Mouse (Mus musculus): ENCODE results near the gene Ptprm.
A peak's percentile ranks its signal among the peaks of the same experiment; 100 is the strongest.

The Ptprm gene

DNA sequence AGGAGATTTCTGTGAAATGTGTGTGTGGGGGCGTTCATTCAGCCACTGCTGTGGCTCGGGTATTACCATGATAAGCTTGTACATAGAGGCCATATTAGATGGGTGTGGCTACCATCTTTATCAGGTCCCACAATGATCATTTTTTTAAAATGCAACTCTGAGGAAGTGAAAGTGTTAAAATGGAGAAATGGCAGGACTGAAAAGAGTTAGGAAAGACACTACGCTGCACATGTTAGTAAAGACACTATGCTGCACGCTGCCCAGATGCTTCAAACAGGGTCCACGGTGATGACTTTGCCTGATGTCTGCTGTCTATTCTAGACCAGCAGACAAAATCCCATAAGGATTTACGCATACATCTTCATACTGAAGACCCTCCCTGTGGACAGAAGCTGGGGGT lies 298.6 kb downstream of the Ptprm start:
- DNase-seq = no peak

DNA sequence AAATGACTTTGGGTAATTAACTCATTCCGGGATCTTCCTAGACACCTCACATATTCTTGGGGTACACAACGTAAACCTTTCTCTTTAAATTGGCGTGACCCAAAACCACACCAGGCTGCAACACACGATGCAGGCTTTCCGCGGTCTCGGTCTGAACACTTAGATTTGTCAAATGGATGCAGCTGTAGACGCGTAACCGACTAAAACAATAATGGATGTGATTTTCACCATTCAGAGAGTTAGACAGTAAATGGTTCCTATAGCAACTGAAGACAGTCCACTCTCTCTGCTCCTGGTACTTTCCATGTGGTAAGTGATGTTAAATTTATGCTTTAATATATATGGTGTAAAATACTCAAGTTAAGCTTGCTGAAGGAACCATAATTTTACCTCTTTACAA lies 300.1 kb downstream of the Ptprm start:
- DNase-seq = no peak

DNA sequence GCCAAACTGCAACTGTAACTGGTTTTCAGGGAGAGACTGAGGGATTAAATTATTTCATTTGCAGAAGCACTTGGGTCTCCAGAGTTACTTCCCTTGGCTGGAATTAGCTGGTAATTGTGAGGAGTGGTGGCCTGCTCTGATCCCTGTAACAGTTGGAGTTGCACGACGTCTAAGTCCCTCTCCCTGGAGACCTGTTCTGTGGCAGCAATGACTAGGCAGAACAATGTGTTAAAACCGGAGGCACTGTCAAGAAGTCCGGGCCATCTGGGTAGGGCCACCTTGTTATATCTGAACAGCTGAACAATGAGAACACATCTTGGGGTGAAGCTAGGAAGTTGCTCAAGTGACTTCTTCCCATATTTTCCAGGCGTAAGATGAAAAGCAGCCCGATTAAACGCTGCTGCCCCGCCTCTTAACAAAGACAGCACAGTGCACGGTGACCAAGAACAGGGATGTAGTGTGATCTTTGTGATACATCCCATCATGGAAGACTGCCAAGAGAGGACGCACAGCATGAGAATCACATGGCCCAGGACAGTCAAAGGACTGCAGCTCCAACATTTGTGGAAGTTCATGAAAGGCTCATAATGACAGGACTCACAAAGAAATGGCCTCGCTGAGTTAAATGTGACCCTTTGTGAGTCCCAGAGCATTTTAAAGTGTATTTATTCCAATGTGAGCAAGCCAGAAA lies 301.5 kb downstream of the Ptprm start:
- no peak for DNase-seq

DNA sequence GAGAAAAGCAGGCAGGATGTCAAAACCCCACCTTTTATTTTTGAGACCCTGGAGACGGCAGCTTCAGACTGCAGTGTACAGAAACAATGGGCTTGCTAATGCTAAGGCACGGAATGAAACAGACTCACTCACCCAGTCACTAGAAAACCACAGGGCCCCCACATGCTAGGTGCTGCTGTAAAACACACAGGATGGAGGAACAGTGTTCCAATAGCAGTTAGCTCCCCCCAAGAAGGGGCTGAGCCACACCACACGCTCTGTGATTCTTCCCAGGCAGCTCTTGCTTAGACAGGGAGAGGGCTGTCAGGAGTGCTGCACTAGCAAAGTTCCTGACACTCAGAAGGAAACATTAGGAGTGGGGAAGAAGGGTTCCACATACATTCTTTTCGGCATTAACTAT lies 306.6 kb downstream of the Ptprm start:
- DNase-seq = no peak

DNA sequence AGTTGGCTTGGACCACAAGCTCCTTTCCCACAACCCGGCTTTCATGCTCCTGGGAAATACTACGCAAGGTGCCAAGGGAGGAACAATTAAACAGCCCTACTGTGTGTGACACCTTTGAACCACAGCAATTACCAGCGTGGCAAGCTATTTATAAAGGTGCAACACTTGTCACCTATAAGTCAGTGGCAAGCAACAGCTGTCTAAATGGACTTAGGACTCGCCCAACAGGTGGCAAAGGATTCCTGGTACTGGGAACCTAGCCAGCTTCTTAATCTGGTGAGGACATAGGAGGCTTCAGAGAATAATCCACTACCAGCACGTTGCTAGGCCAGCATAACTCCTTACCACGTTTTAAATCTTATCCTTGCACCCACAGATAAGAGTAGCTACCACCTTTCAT lies 315.7 kb downstream of the Ptprm start:
- no peak for DNase-seq

DNA sequence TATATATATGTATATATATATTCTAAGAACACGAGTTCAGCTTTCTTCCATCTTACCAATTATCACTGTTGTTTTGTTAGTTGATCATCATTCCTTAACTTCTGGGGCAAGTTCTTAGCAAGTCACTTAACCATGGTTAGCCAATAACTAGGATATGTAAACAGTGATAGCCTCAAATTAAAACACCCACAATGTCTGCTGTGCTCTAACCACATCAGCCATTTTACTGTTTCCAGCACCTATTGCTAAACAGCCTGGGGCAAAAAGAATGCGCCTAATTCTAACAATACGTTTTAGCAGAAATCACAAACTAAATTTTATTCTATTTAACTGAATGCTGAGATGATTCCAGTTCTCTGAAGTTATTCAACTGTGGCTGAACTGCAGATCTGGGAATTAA lies 320.7 kb downstream of the Ptprm start:
- DNase-seq = no peak

DNA sequence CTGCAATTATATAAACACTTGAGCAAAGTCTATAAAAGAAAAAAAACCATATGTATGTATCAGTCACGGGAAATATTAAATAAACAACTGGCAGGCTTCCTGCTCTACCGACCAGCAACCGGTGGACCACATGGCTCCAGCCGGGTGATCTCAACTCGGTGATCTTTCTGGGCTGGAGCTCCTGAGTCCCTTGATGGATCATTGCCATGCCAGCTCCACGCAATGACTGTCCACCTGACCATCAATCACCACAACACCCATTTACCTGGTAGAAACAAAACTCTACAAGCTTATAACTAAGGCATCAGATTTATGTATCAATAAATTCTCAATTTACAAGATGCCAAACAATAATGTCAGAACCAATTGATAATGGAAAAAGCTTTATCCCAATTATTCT lies 322.2 kb downstream of the Ptprm start:
- DNase-seq = no peak

DNA sequence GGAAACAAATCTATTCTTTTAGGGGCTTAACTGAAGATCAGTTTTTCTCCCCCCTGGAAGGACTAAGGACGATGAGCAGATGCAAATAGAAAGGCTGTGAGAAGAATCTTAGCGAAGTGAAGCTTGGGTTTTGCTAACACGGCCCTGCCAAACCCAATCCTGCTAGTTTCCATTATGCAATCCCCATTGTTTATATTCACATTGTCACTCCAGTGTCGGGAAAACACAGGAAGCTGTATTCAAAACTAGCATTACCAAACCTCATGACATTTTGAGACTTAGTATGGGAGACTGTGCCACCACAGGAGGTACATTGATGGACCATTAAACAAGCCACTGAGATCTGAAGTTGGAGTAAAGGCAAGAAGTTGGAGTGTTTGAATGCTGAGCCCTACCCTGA lies 322.9 kb downstream of the Ptprm start:
- DNase-seq = no peak

DNA sequence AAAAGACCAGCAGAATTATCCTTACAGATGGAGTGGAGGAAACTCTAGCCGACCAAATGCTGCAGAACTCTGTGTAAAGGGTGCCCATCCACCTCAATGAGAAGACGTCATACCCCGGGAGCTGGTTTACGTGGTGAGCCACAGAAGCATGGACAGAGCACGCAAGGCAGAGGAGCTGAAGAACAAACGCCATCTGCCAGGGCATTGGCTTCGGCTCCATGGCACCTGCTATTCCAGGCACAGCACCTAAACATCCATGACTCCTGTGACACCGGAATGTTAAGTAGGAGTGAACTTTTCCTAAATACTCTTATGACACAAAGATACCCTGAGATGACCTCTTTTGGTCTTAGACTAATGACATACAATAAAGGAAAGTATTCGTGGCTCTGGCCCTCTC lies 327.0 kb downstream of the Ptprm start:
- DNase-seq = no peak

DNA sequence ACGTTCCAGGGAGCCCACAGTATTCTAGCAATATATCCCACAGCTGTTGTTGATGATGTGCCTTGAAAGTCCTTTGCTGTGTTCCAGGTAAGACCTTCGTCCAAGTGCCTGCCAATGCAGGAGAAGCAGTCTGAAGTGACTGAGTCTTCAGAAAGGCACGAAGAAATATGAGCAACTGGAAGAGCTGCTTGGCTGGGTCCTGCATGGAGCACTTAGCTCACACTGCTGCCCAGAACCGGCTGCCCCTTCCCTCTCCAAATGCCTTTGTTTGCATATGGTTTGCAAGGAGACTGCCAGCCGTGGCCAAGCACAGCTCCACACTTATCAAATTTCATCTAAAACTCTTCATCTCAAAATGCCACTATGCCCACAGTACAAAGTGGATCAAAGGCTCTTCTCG lies 337.8 kb downstream of the Ptprm start:
- DNase-seq = no peak

DNA sequence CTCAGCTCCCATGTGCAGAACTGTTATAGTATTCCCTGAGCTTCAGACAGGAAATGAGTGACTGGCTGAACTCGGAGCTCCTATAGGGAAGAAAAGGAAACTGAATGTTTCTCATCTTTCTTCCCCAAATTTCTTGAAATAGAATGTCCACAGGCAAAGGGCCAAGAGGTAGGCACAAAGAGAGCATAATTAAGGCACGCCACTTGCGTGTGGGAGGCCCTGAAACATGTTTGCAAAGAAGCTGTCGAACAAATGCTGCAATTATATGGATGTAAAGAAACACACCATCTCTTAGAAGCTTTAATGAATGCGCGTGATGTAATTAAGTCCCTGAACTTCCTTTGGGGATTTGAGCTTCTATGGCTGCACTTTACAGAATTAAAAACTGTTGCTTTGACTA lies 341.0 kb downstream of the Ptprm start:
- DNase-seq = no peak

DNA sequence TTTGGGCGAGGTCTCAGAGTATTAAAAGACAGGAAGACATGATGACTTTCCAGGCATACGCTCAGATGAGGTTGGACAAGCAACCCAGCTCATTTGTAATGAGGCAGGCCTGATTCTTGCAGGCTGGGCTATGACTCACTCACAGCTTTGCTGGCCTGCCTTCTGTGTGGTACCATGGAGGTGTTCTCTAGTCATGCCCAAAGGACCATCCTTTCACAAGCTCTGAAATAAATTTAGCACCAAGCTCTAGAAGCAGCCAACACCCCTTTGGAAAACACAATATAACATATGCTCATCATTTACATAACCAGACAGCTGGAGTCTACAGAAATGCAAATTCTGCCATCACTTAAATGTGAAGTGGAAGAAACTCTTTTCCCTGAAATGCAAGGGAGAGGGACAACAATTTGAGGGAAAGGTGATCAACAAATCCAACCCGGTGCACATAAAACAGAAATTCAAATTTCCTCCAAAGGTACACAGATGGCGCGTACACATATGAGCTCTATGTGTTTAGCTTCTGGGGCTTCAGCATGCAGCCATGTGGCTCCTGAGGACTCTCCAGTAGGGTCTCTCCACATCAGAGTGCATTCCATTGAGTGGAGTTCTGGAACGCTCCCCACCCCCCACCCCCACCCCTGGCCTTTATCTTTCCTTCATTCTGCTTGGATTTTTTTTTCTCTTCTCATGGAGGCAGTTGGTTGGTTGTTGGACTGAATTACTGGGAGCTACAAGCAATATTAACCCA lies 342.2 kb downstream of the Ptprm start:
- no peak for DNase-seq

DNA sequence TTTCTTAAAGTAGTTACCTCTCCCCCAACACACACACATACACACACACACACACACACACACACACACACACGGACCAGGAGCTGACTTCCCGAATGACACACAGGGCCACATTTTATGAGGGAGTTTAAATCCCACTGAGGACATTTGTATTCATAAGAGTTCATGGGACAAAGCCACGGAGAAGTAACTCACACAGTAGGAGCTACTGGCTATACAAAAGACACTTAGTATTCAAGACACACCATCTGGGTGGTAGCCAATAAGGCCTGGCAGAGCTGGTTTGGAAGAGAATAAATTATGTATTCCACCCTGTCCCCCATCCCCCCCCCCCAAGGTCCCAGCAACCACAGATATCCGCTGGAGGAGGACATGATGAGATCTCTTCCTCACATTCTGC lies 344.1 kb downstream of the Ptprm start:
- DNase-seq = no peak

DNA sequence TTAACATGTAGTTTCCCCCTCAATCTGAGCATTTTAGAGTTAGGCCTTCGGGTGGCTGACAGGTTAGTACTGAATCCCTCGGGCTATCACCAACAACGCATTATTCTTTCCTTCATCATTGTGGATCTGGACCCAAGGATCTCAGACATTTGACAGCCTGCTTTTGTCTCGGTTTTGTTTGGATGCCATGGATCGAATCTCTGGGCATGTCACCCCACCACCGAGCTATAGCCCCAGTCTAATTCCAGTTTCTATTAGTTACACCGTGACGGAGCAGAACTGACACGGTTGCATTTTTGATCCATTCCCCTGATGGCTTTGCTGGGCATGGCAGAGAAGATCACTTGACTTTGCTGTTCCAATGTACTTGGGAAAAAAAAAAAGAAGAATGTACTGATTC lies 346.1 kb downstream of the Ptprm start:
- DNase-seq = no peak

DNA sequence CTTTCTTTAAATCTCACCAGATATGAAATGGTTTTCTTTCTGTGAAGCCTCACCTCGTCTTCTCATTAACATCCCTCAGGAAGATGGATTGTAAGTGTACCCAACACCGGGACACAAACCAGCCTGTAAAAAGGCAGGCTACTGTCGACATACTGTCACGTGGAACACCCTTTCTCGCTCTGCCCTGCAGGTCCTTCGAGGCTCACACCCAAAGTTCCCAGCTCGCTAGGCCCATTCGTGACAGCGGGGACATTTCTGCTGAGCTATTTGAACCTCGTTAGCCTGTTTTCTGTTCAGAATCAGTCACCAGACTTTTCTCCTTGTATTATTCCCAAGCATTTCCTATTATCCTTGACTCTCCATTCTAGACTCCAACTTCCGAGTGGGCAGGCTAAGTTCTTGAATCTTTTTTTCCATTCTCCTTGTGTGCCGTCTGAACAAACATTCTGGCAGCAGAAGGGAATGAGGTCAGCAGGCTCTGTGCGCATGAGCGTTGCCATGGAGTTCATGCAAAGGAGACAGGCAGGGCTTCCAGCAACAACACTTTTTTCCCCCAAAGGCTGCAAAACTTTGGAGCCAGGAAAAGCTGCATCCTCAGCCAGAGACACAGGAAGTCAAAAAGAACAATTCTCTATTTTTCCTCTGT lies 347.4 kb downstream of the Ptprm start:
- peak; percentile 5 to 14 for DNase-seq

DNA sequence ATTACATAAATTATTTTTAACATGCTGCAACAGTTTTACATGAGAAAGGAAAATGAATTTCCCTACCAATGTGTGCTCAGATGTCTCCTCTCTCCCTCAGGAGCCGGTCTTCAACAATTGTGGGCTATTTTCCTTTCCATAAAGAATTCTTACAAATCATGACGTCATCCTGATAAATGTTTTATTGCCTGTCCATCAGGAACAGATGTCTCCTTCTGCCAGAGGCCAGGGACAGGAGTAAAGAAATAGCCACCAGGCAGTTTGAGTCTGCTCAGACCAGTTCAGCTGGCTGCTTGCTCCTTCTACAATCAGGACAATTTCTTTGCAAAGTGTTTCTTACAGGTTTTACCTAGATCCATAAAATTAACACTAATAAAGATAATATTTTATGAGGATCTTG lies 357.4 kb downstream of the Ptprm start:
- DNase-seq = no peak

DNA sequence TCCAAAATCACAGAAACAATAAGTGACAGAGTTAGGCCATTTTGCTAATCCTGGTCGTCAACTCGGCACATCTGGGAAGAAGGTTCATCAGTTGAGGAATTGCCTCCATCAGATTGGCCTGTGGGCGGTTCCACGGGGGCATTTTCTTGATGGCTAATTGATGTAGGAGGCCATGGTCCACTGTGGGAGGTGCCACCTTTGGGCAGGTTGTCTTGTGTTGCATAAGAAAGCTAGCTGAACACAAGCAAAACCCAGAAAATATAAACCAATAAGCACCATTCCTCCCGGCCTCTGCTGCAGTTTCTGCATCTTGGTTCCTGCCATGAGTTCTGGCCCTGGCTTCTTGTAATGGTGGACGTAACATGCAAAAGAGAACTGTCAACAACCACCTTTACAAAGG lies 358.2 kb downstream of the Ptprm start:
- no peak for DNase-seq

DNA sequence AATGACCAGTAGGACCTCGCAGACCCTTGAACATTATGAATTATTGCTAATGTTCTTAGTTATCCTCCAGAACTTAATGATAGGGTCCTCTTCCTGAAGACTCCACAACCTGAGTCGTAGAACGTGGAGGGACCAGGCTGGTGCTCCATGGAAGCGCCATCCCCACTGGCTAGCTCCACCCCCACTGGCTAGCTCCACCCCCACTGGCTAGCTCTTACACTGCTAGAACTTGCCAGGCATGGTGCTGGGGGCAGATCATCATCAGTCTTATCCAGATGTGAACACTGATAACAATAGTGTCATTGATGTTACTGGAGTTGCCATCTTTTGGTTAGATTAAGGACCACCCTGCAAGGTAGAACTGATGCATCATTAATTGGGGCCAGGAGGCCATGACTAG lies 362.4 kb downstream of the Ptprm start:
- no peak for DNase-seq

DNA sequence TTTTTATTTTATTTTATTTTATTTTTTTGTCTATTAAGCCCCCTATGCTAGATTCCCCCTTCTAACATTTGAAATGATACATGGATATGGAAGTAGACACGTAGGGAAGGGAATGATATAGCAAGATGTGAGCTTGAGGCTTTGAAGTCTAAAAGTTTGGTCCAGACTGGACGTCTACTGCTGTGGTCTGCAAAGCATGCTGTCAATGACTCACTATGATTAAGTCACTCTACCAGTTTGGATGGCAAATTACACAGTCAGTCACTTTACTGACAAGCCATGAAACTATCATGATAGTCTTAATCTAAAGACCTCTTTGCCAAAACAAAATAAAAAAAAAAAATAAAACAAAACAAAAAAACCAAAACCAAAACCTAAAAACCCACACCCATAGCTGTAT lies 363.5 kb downstream of the Ptprm start:
- no peak for DNase-seq

DNA sequence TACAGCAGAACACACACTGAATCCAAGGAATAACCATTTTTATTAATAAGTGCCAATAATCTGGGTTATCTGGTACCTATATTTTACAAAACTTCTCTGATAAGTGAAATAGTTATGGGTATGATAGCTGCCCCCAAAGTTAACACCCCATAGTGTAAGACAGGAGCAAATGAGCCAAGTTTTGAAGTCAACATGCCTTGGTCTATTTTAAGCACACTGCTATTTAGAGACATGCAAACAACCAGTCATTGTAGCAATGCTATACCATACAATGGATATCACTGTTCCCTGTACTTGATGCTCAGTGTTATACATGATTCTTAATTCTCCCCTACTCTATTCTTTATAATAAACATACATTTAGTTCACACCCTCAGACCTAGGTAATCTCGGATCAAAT lies 366.2 kb downstream of the Ptprm start:
- DNase-seq = no peak

DNA sequence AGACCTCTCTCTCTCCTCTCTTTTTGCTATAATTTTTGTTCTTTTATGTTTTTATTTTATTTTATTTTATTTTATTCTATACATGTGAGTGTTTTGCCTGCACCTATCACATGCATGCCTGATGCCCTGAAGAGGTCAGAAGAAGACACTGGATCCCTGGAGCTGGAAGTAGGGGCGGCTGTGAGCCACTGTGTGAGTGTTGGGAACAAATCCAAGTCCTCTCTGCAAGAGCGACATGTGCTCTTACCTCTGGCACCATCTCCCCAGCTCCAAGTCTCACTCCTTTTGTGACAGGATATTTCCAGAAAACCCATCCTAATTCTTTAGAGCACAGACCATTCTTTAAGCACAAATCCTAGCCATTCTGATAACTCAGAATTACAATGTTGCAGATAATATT lies 372.6 kb downstream of the Ptprm start:
- no peak for DNase-seq

DNA sequence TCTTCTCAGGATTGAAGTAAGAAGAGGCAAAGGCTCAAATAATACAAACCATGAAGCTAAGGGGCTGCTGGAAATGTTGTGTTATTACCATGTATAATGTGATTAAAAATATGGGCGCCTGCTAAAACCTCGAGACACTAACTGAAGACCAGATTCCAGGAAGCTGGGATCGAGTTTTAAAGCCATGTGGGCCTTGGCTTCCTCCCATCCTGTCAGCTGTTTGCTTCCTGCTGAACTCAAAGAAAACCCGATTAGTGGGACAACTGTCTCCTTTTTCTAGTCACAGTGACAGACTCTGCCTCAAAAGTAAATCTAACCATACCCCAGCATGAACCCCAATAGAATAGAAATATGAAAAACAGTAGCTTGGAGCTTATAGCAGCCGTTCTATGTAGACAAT lies 374.3 kb downstream of the Ptprm start:
- DNase-seq = no peak

DNA sequence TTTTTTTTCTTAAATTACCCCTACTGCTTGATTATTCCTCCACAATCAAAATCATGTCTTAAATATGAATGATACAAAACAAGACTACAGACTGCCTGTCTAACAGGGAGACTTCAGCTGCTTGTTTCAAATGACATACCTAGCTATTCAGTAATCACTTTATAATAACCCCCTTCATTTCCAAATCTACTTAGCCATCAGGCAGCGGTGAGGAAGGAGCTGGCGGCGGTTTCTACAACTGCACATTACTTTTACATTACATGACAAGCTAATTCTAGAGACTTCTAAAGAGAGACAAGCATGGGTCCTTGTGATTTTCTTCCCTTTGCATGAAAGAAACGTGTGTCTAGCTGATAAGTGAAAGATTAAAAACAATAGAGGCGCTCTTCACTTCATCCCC lies 377.8 kb downstream of the Ptprm start:
- no peak for DNase-seq

DNA sequence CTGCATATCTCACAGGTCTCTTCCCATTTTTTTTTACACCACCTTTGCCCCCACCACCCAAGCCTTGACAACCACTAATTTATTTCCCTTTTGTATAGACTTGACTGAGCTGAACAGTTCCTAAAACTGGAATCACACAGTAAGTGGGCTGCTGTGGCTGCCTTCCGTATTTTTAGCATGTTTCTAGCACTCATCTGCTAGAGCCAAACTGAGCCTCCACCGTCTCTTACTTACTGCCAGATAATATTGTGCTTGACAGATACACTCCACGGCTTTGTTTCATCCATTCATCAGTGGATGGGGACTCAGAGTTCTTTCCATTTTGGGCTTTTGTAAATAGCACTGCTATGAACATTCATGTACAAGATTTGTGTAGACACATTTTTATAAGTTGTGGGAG lies 381.3 kb downstream of the Ptprm start:
- DNase-seq = no peak
